Mouse (Mus musculus) intestine, embryonic 16.5 days (tissue): ENCODE measurements around the gene Med31. TPM values are rescaled to one million over a fixed set of nuclear protein-coding genes. Genes with fewer than 3 reads are reported as not detected.
"Not testable (repeated sequence)": the region's sequence is repeated elsewhere in the genome, so short reads cannot be mapped to it uniquely, and the experiment has no call there.

Source experiments
- ATAC-seq: fragments of 200-750 bp; cut with Nextera tagmentation; 2 replicates; pipeline ENCODE4 v1.8.0; 2017; ENCODE audit warnings: moderate TSS enrichment, moderate library complexity
- H3K27ac ChIP-seq: fragments of 300-500 bp; sonication (generic); 2 replicates; pipeline ENCODE4 v1.5.1; 2014; ENCODE audit warnings: mild to moderate bottlenecking, low read length
- H3K27me3 ChIP-seq: fragments of 300-500 bp; sonication (generic); replicated peaks from 2 replicates; pipeline ENCODE4 v1.6.1; 2014; ENCODE audit warnings: low read length, control low read depth, mixed read lengths; ENCODE audit not compliant: control insufficient read depth, insufficient read depth
- H3K36me3 ChIP-seq: fragments of 300-500 bp; sonication (generic); 2 replicates; pipeline ENCODE4 v1.6.1; 2014; ENCODE audit warnings: low read length, control low read depth; ENCODE audit not compliant: control insufficient read depth, insufficient read depth
- H3K4me1 ChIP-seq: fragments of 300-500 bp; sonication (generic); 2 replicates; pipeline ENCODE4 v1.6.1; 2014; ENCODE audit warnings: low read length, control low read depth, mixed read lengths; ENCODE audit not compliant: control insufficient read depth, insufficient read depth
- H3K4me2 ChIP-seq: fragments of 300-500 bp; sonication (generic); 2 replicates; pipeline ENCODE4 v1.6.1; 2014; ENCODE audit warnings: low read depth, low read length, control low read depth
- H3K4me3 ChIP-seq: fragments of 300-500 bp; sonication (generic); 2 replicates; pipeline ENCODE4 v1.5.1; 2014; ENCODE audit warnings: mild to moderate bottlenecking, low read length
- H3K9ac ChIP-seq: fragments of 300-500 bp; sonication (generic); 2 replicates; pipeline ENCODE4 v1.6.1; 2014; ENCODE audit warnings: low read depth, low read length
- H3K9me3 ChIP-seq: fragments of 300-500 bp; sonication (generic); 2 replicates; pipeline ENCODE4 v1.6.1; 2016; ENCODE audit warnings: low read length, control low read depth; ENCODE audit not compliant: control insufficient read depth
- WGBS: fragments of 180-500 bp; shearing (Covaris S2); extraction: QIAGEN DNeasy Blood & Tissue Kit; methylation state at CpG from one replicate; pipeline ENCODE4 v1.1.7; 2014; 5-methylcytosine and 5-hydroxymethylcytosine counted together
- polyA plus RNA-seq: library from polyadenylated mRNA; unstranded; fragments of >200 nt; fragmentation: Nextera tagmentation; extraction: Ambion mirVana; gene quantifications from 2 replicates; pipeline ENCODE4 v1.2.1, GENCODE M21; 2015

Med31 gene
- polyA plus RNA-seq, 1 experiment from 2014 or later = 30.4 TPM

GRCm38 (mm10) chr11:72176553-72176952 lies 38.8 kb downstream of the Med31 start:
- WGBS = 69% methylated on average over 3 of the region's 3 CpGs
- Histone ChIP-seq H3K27me3 (no peaks in the 10 kb centered on the region), H3K9ac (no peak overlapping the region), H3K4me1 (no peaks in the 10 kb centered on the region), H3K36me3 (peaks cover 4% of the 10 kb centered on the region; the same call in 1 of the 2 replicates), H3K4me2 (no peak overlapping the region), H3K4me3 (no peak overlapping the region), H3K27ac (no peak overlapping the region), H3K9me3 (no peaks in the 10 kb centered on the region)
- ATAC-seq = no peak

GRCm38 (mm10) chr11:72175966-72176365 lies 39.4 kb downstream of the Med31 start:
- Histone ChIP-seq H3K27ac (no peak overlapping the region), H3K36me3 (peaks cover 4% of the 10 kb centered on the region; the same call in 1 of the 2 replicates), H3K4me2 (no peak overlapping the region), H3K4me1 (no peaks in the 10 kb centered on the region), H3K9me3 (no peaks in the 10 kb centered on the region), H3K9ac (no peak overlapping the region), H3K4me3 (no peak overlapping the region), H3K27me3 (no peaks in the 10 kb centered on the region)
- WGBS = 87% methylated on average over 5 of the region's 5 CpGs
- ATAC-seq = no peak

GRCm38 (mm10) chr11:72174721-72175120 lies 40.7 kb downstream of the Med31 start:
- 94% methylated on average over 6 of the region's 6 CpGs for whole genome bisulfite sequencing
- no peak overlapping the region for H3K9ac ChIP-seq
- no peaks in the 10 kb centered on the region for H3K4me1 ChIP-seq
- no peak for ATAC-seq
- H3K36me3 ChIP-seq = peaks cover 4% of the 10 kb centered on the region; the same call in 1 of the 2 replicates
- no peak overlapping the region for H3K4me3 ChIP-seq
- no peaks in the 10 kb centered on the region for H3K9me3 ChIP-seq
- no peak overlapping the region for H3K27ac ChIP-seq
- no peak overlapping the region for H3K4me2 ChIP-seq
- H3K27me3 ChIP-seq = no peaks in the 10 kb centered on the region

GRCm38 (mm10) chr11:72173506-72173905 lies 41.9 kb downstream of the Med31 start:
- no peak for ATAC-seq
- Histone ChIP-seq H3K9ac (no peak overlapping the region), H3K4me1 (no peaks in the 10 kb centered on the region), H3K9me3 (no peaks in the 10 kb centered on the region), H3K4me3 (no peak overlapping the region), H3K4me2 (no peak overlapping the region), H3K27ac (no peak overlapping the region), H3K27me3 (no peaks in the 10 kb centered on the region), H3K36me3 (peaks cover 4% of the 10 kb centered on the region; the same call in 1 of the 2 replicates)
- WGBS = 86% methylated on average over 5 of the region's 5 CpGs

- not testable (repeated sequence) for H3K4me3 ChIP-seq, H3K4me2 ChIP-seq, H3K27ac ChIP-seq, ATAC-seq, H3K4me1 ChIP-seq, H3K36me3 ChIP-seq, H3K9ac ChIP-seq, H3K9me3 ChIP-seq, H3K27me3 ChIP-seq
- WGBS = 70% methylated on average over 4 of the region's 4 CpGs
Measured at GRCm38 (mm10) chr11:72171906-72172305, 43.5 kb downstream of the Med31 start.

- no peak for ATAC-seq
- Histone ChIP-seq H3K9ac (no peak overlapping the region), H3K4me3 (no peak overlapping the region), H3K4me1 (no peaks in the 10 kb centered on the region), H3K9me3 (no peaks in the 10 kb centered on the region), H3K36me3 (no peaks in the 10 kb centered on the region; the same call in 1 of the 2 replicates), H3K4me2 (no peak overlapping the region), H3K27ac (no peak overlapping the region), H3K27me3 (no peaks in the 10 kb centered on the region)
- WGBS = 80% methylated on average over 4 of the region's 4 CpGs
Measured at GRCm38 (mm10) chr11:72169871-72170270, 45.5 kb downstream of the Med31 start.

- no peak overlapping the region for H3K4me2 ChIP-seq
- H3K4me3 ChIP-seq = no peak overlapping the region
- H3K36me3 ChIP-seq = peaks cover 4% of the 10 kb centered on the region
- ATAC-seq = no peak
- WGBS = 93% methylated on average over 2 of the region's 2 CpGs
- H3K27ac ChIP-seq = no peak overlapping the region
- no peaks in the 10 kb centered on the region for H3K4me1 ChIP-seq
- H3K9me3 ChIP-seq = no peaks in the 10 kb centered on the region
- H3K9ac ChIP-seq = no peak overlapping the region
- no peaks in the 10 kb centered on the region for H3K27me3 ChIP-seq
Measured at GRCm38 (mm10) chr11:72163198-72163597, 52.2 kb downstream of the Med31 start.

Other genes with a start within 250 kb of the Med31 start
- 0.29 TPM in 2 replicates for gene Aipl1, start 178.1 kb downstream of the Med31 start, polyA plus RNA-seq
- 61.4 and 76.9 TPM in 2 replicates for gene Pimreg, start 173.6 kb downstream of the Med31 start, polyA plus RNA-seq
- 0.35 and 0.37 TPM in 2 replicates for gene Pitpnm3, start 79.8 kb downstream of the Med31 start, polyA plus RNA-seq
- 0.06 and 0.16 TPM in 2 replicates for gene Gm43951, start 8.8 kb downstream of the Med31 start, polyA plus RNA-seq
- 7.9 and 9.5 TPM in 2 replicates for gene 4933427D14Rik, start 8.1 kb downstream of the Med31 start, polyA plus RNA-seq
- 423 and 443 TPM in 2 replicates for gene Txndc17, start 8.0 kb downstream of the Med31 start, polyA plus RNA-seq
- 0.11 and 0.16 TPM in 2 replicates for gene Slc13a5, start 51.6 kb upstream of the Med31 start, polyA plus RNA-seq
- 4.8 and 5.4 TPM in 2 replicates for gene Xaf1, start 86.0 kb upstream of the Med31 start, polyA plus RNA-seq
- gene Fbxo39, start 98.9 kb upstream of the Med31 start, polyA plus RNA-seq = not detected in 2 replicates
- 0.16 and 0.26 TPM in 2 replicates for gene Tekt1, start 146.8 kb upstream of the Med31 start, polyA plus RNA-seq
- 27.3 and 28.9 TPM in 2 replicates for gene Smtnl2, start 196.1 kb upstream of the Med31 start, polyA plus RNA-seq
- 19.2 and 21.2 TPM in 2 replicates for gene Ggt6, start 219.9 kb upstream of the Med31 start, polyA plus RNA-seq
- 119 and 141 TPM in 2 replicates for gene Mybbp1a, start 225.8 kb upstream of the Med31 start, polyA plus RNA-seq